Mouse (Mus musculus) embryonic facial prominence, embryonic 12.5 days (tissue): ENCODE results near the gene Ms4a3. TPM values are rescaled to one million over a fixed set of nuclear protein-coding genes. Genes with fewer than 3 reads are reported as not detected.

ENCODE experiments used
- polyA plus RNA-seq: library from polyadenylated mRNA; unstranded; fragments of >200 nt; fragmentation: Nextera tagmentation; extraction: Ambion mirVana; gene quantifications from 2 replicates; pipeline ENCODE4 v1.2.1, GENCODE M21; 2016

The Ms4a3 gene
- polyA plus RNA-seq, 1 experiment from 2014 or later, result not detected

Other genes with a start within 250 kb of the Ms4a3 start
- 0.43 and 0.57 TPM in 2 replicates for gene Ms4a4c, start 236.1 kb downstream of the Ms4a3 start, polyA plus RNA-seq
- not detected in 2 replicates for gene Ms4a4b, start 197.3 kb downstream of the Ms4a3 start, polyA plus RNA-seq
- 2.4 and 3.7 TPM in 2 replicates for gene Ms4a6c, start 171.5 kb downstream of the Ms4a3 start, polyA plus RNA-seq
- not detected in 2 replicates for gene Gm8369, start 154.9 kb downstream of the Ms4a3 start, polyA plus RNA-seq
- gene Ms4a6b, start 124.3 kb downstream of the Ms4a3 start, polyA plus RNA-seq, result 1.8 and 3.1 TPM in 2 replicates
- 0.98 and 1.6 TPM in 2 replicates for gene Ms4a4d, start 104.0 kb downstream of the Ms4a3 start, polyA plus RNA-seq
- gene Ms4a6d, start 36.0 kb downstream of the Ms4a3 start, polyA plus RNA-seq, result 1.6 and 3.0 TPM in 2 replicates
- gene Ms4a2, start 17.1 kb downstream of the Ms4a3 start, polyA plus RNA-seq, result 0.22 TPM in 1 of 2 replicates, not detected in the other
- not detected in 2 replicates for gene Oosp2, start 19.7 kb upstream of the Ms4a3 start, polyA plus RNA-seq
- not detected in 2 replicates for gene Oosp1, start 50.3 kb upstream of the Ms4a3 start, polyA plus RNA-seq
- gene Oosp3, start 56.2 kb upstream of the Ms4a3 start, polyA plus RNA-seq, result not detected in 2 replicates
- gene Gif, start 106.7 kb upstream of the Ms4a3 start, polyA plus RNA-seq, result not detected in 2 replicates
- 45.6 and 48.1 TPM in 2 replicates for gene Mrpl16, start 129.5 kb upstream of the Ms4a3 start, polyA plus RNA-seq
- gene Stx3, start 178.6 kb upstream of the Ms4a3 start, polyA plus RNA-seq, result 8.4 and 9.0 TPM in 2 replicates
- gene Olfr1417, start 198.4 kb upstream of the Ms4a3 start, polyA plus RNA-seq, result not detected in 2 replicates
- not detected in 2 replicates for gene Olfr1418, start 220.2 kb upstream of the Ms4a3 start, polyA plus RNA-seq
- gene Olfr1419, start 234.3 kb upstream of the Ms4a3 start, polyA plus RNA-seq, result not detected in 2 replicates
- gene Olfr1420, start 245.7 kb upstream of the Ms4a3 start, polyA plus RNA-seq, result 0.14 and 0.15 TPM in 2 replicates